Mouse (Mus musculus) ZHBTc4 (cell line): Measurements from ENCODE around the gene Mmel1.

Experiments
- DNase-seq: peaks from one replicate; pipeline ENCODE4 v3.0.0-alpha.2; 2011; ENCODE audit warnings: low read depth, low spot score

Gene Mmel1

GRCm38 (mm10) chr4:154936542-154937255 is 67.3 kb downstream of the Mmel1 start:
- no peak for DNase-seq

GRCm38 (mm10) chr4:154937746-154938145 is 68.4 kb downstream of the Mmel1 start:
- DNase-seq = no peak

GRCm38 (mm10) chr4:154940156-154940555 is 70.8 kb downstream of the Mmel1 start:
- DNase-seq = no peak

GRCm38 (mm10) chr4:154941831-154942230 is 72.4 kb downstream of the Mmel1 start:
- no peak for DNase-seq

- DNase-seq = peak; percentile 64
Measured at GRCm38 (mm10) chr4:154942632-154943322, 73.4 kb downstream of the Mmel1 start.

GRCm38 (mm10) chr4:154943323-154944039 is 74.1 kb downstream of the Mmel1 start:
- no peak for DNase-seq

- peak; percentile 95 for DNase-seq
Measured at GRCm38 (mm10) chr4:154944121-154944590, 74.8 kb downstream of the Mmel1 start.
